In genomic region chr10:118053037-118053436, GRCm38 (mm10) we compare ENCODE assay signal across 19 mouse cellular contexts.
A peak's percentile ranks its signal among the peaks of the same experiment; 100 is the strongest.
DNase-seq lines count a peak whose midpoint lies in the region; ATAC-seq and TF ChIP-seq lines count a peak whose summit lies in the region.
"Had no signal": no experiment of that assay in that cellular context is flagged by ENCODE, and none has a peak within 500 bp of the region (broad histone marks: within the 10 kb centered on the region; RNA-seq: fewer than 3 reads in every experiment).

No protein-coding gene starts in this region.

- peaks cover 0 to 15% of the 10 kb centered on the region in 2 experiments; a peak in 2 of 4 replicates for H3K36me3 ChIP-seq in MEL (ENCODE audit: control insufficient read depth in 1 of 2, insufficient read depth in 2 of 2, low read length in 2 of 2)
- H3K36me3 ChIP-seq in splenic B cell, adult 2 months (ENCODE audit: control insufficient read depth, insufficient read depth, low read length, poor library complexity, severe bottlenecking), result no peaks in the 10 kb centered on the region
- H3K36me3 ChIP-seq: embryonic facial prominence, embryonic 15.5 days; forebrain, embryonic 10.5 days; forebrain, embryonic 15.5 days; heart, embryonic 13.5 days; hindbrain, embryonic 15.5 days had no signal

- no peaks in the 10 kb centered on the region for H3K27me3 ChIP-seq in MEL (ENCODE audit: control insufficient read depth in 1 of 2, insufficient read depth in 2 of 2, low read length in 2 of 2)
- H3K27me3 ChIP-seq in splenic B cell, adult 2 months (ENCODE audit: control insufficient read depth, insufficient read depth, low read length, poor library complexity, severe bottlenecking), result no peaks in the 10 kb centered on the region; the same call in 1 of the 2 replicates
- H3K27me3 ChIP-seq: embryonic facial prominence, embryonic 15.5 days; forebrain, embryonic 15.5 days; heart, embryonic 13.5 days; hindbrain, embryonic 15.5 days had no signal

- ATAC-seq in megakaryocyte, adult 5-6 weeks (ENCODE audit: poor library complexity, severe bottlenecking), result peak; percentile 62
- ATAC-seq: forebrain, embryonic 15.5 days had no signal

- peak in 1 of 2 experiments; percentile 44; a peak in 2 of 4 replicates for TF ChIP-seq POLR2A in MEL (IDR thresholded peaks at IDR 0.05; ENCODE audit: control insufficient read depth in 1 of 2, insufficient read depth in 1 of 2, low read depth in 1 of 2, low read length in 2 of 2, poor library complexity in 1 of 2)
- no peak for TF ChIP-seq POLR2A in bone marrow macrophage, adult 2 months (IDR thresholded peaks at IDR 0.05; ENCODE audit: borderline replicate concordance, low read depth, low read length)

- no peaks in the 10 kb centered on the region for H3K79me2 ChIP-seq in MEL (ENCODE audit: control insufficient read depth, insufficient read depth, low read length, poor library complexity)

- peak overlapping the region in 1 of 2 experiments; percentile 50; a peak in 2 of 4 replicates for H3K4me3 ChIP-seq in MEL (ENCODE audit: control insufficient read depth in 1 of 2, insufficient read depth in 1 of 2, low read depth in 2 of 2, low read length in 2 of 2)
- no peak overlapping the region for H3K4me3 ChIP-seq in bone marrow macrophage, adult 2 months (ENCODE audit: insufficient read depth, low read length)
- H3K4me3 ChIP-seq: embryonic facial prominence, embryonic 15.5 days; erythroblast, embryonic 14.5 days; forebrain, embryonic 10.5 days; forebrain, embryonic 15.5 days; heart, embryonic 13.5 days; hindbrain, embryonic 15.5 days had no signal

- H3K9me3 ChIP-seq in MEL (replicated peaks; ENCODE audit: insufficient read depth, low read length), result no peaks in the 10 kb centered on the region
- H3K9me3 ChIP-seq: embryonic facial prominence, embryonic 15.5 days; forebrain, embryonic 10.5 days; forebrain, embryonic 15.5 days; heart, embryonic 13.5 days; hindbrain, embryonic 15.5 days had no signal

- H3K27ac ChIP-seq in MEL (ENCODE audit: control insufficient read depth, low read depth, low read length), result peak overlapping the region; percentile 92
- H3K27ac ChIP-seq in bone marrow macrophage, adult 2 months (ENCODE audit: insufficient read depth, low read depth, low read length), result peak overlapping the region; percentile 95
- H3K27ac ChIP-seq: embryonic facial prominence, embryonic 15.5 days; forebrain, embryonic 10.5 days; forebrain, embryonic 15.5 days; heart, embryonic 13.5 days; hindbrain, embryonic 15.5 days had no signal

- TF ChIP-seq EP300 in MEL (IDR thresholded peaks at IDR 0.05; ENCODE audit: low read depth in 1 of 2, low read length in 2 of 2), result no peak

- H3K9ac ChIP-seq in MEL (ENCODE audit: control insufficient read depth, low read depth, low read length, poor library complexity, severe bottlenecking), result peak overlapping the region; percentile 66
- H3K9ac ChIP-seq: embryonic facial prominence, embryonic 15.5 days; forebrain, embryonic 15.5 days; heart, embryonic 13.5 days; hindbrain, embryonic 15.5 days had no signal

- TF ChIP-seq RAD21 in MEL (IDR thresholded peaks at IDR 0.05; ENCODE audit: low read depth, low read length), result no peak

- DNase-seq in MEL (ENCODE audit: low read depth, low spot score), result no peak
- peak; percentile 14 for DNase-seq in splenic B cell, adult 2 months (ENCODE audit: low read depth, low spot score)
- DNase-seq in layer of hippocampus, adult 18-20 months (ENCODE audit: low spot score in 2 of 2), result no peak
- no peak for DNase-seq in Muller cell, postnatal 12 days (ENCODE audit: inconsistent ontology term)
- DNase-seq: adrenal gland, postnatal 14 days; cerebellum, adult 11 months; cerebellum, adult 8-10 months; cerebellum, postnatal 14 days; embryo, embryonic 11 days; gastrocnemius, postnatal 10 days; heart, postnatal 36 days had no signal

- no peak for TF ChIP-seq CTCF in MEL (IDR thresholded peaks at IDR 0.05 in 2 of 3, conservative IDR thresholded peaks at IDR 0.05 in 1 of 3; ENCODE audit: control insufficient read depth in 1 of 3, insufficient read depth in 1 of 3, low read depth in 2 of 3, low read length in 3 of 3, poor library complexity in 1 of 3, severe bottlenecking in 1 of 3)
- no peak for TF ChIP-seq CTCF in bone marrow macrophage, adult 2 months (IDR thresholded peaks at IDR 0.05; ENCODE audit: low read depth, low read length)

- H3K4me1 ChIP-seq in MEL (ENCODE audit: control insufficient read depth in 1 of 2, insufficient read depth in 2 of 2, low read length in 2 of 2), result peaks cover 3 to 17% of the 10 kb centered on the region in 2 experiments; a peak in 2 of 4 replicates
- peaks cover 27% of the 10 kb centered on the region for H3K4me1 ChIP-seq in bone marrow macrophage, adult 2 months (ENCODE audit: control insufficient read depth, insufficient read depth, low read length)

TF ChIP-seq in MEL, 35 proteins besides CTCF, POLR2A, EP300 and RAD21:
- TF ChIP-seq ZKSCAN1 (IDR thresholded peaks at IDR 0.05; ENCODE audit: low read depth, low read length) (no peak), CHD1 (IDR thresholded peaks at IDR 0.05; ENCODE audit: low read depth, low read length) (no peak), NELFE (IDR thresholded peaks at IDR 0.05; ENCODE audit: low read depth, low read length) (no peak), GATA1 (IDR thresholded peaks at IDR 0.05; ENCODE audit: low read depth, low read length) (no peak), NRF1 (IDR thresholded peaks at IDR 0.05; ENCODE audit: insufficient read depth, low read depth, low read length, poor library complexity, severe bottlenecking) (no peak), RCOR1 (IDR thresholded peaks at IDR 0.05; ENCODE audit: low read depth, low read length) (no peak), TCF12 (IDR thresholded peaks at IDR 0.05; ENCODE audit: low read depth, low read length) (no peak)
